Mouse (Mus musculus) layer of hippocampus, adult 2 months (tissue): ENCODE results near the gene Rnf6. TPM values are rescaled to one million over a fixed set of nuclear protein-coding genes. Genes with fewer than 3 reads are reported as not detected.
"Not testable (repeated sequence)": the region's sequence is repeated elsewhere in the genome, so short reads cannot be mapped to it uniquely, and the experiment has no call there.

Experiments
- DNase-seq, 2 experiments: peaks; one replicate each; pipeline ENCODE4 v3.0.0; 2022; ENCODE audit warnings: low spot score in 2 of 2
- H3K27ac ChIP-seq: fragments of 200-600 bp; 2 replicates; pipeline ENCODE4 v1.8.1; 2022
- H3K4me3 ChIP-seq: fragments of 200-600 bp; 2 replicates; pipeline ENCODE4 v1.8.1; 2022; ENCODE audit warnings: mild to moderate bottlenecking
- CTCF ChIP-seq: fragments of 200-600 bp; conservative IDR thresholded peaks from 2 replicates; pipeline ENCODE4 v1.8.1; 2022; ENCODE audit warnings: antibody characterized with exemption, mild to moderate bottlenecking, moderate library complexity
- total RNA-seq, 2 experiments: library from RNA; stranded (reverse); gene quantifications; 2 replicates each; pipeline ENCODE4 v1.2.3; 2021

Gene Rnf6
- total RNA-seq, 2 experiments from 2014 or later = 64.6 to 70.8 TPM

- TF ChIP-seq CTCF = peak; percentile 59
- not testable (repeated sequence) for H3K27ac ChIP-seq, H3K4me3 ChIP-seq, DNase-seq
These were observed 48.6 kb downstream of the Rnf6 start for GRCm38 (mm10) chr5:146172744-146173143.

GRCm38 (mm10) chr5:146170621-146171020 lies 50.7 kb downstream of the Rnf6 start, which contains the start of gene Gm6309:
TSS of gene Gm6309 (minus strand) at chr5:146170721.
- not testable (repeated sequence) for H3K4me3 ChIP-seq, DNase-seq, H3K27ac ChIP-seq

- not testable (repeated sequence) for H3K27ac ChIP-seq, DNase-seq, H3K4me3 ChIP-seq
These were observed 60.9 kb downstream of the Rnf6 start, which contains the start of gene Gm5565 for GRCm38 (mm10) chr5:146160439-146160838. TSS of gene Gm5565 (minus strand) at chr5:146160539.

Other genes with a start within 250 kb of the Rnf6 start
- not detected for gene Cyp3a25, start 211.9 kb downstream of the Rnf6 start, total RNA-seq
- gene Cyp3a59, start 142.3 kb downstream of the Rnf6 start, total RNA-seq = not detected
- gene Gm5565, start 61.0 kb downstream of the Rnf6 start, total RNA-seq = not detected
- gene Gm6309, start 50.8 kb downstream of the Rnf6 start, total RNA-seq = not detected
- 1 to 10 TPM; 1.2 to 1.6 TPM for gene 1700001J03Rik, start 36.3 kb downstream of the Rnf6 start, total RNA-seq
- 10 to 100 TPM; 40.7 to 44.5 TPM for gene Cdk8, start 9.7 kb upstream of the Rnf6 start, total RNA-seq
- 100 to 1,000 TPM; 103 to 107 TPM for gene Wasf3, start 163.4 kb upstream of the Rnf6 start, total RNA-seq